Mouse (Mus musculus) spleen, adult 2 months (tissue): ENCODE data around the gene Hcrt.

Experiments used
- CTCF ChIP-seq: fragments of 200-500 bp; IDR thresholded peaks from 2 replicates; pipeline ENCODE4 v1.5.1; 2011; ENCODE audit warnings: mild to moderate bottlenecking, inconsistent platforms; ENCODE audit not compliant: insufficient read depth, insufficient read length, insufficient replicate concordance; ENCODE audit errors: extremely low read depth
- POLR2A ChIP-seq: fragments of 200-500 bp; IDR thresholded peaks from 2 replicates; pipeline ENCODE4 v1.6.1; 2011; ENCODE audit warnings: low read depth, low read length, inconsistent platforms

DNA sequence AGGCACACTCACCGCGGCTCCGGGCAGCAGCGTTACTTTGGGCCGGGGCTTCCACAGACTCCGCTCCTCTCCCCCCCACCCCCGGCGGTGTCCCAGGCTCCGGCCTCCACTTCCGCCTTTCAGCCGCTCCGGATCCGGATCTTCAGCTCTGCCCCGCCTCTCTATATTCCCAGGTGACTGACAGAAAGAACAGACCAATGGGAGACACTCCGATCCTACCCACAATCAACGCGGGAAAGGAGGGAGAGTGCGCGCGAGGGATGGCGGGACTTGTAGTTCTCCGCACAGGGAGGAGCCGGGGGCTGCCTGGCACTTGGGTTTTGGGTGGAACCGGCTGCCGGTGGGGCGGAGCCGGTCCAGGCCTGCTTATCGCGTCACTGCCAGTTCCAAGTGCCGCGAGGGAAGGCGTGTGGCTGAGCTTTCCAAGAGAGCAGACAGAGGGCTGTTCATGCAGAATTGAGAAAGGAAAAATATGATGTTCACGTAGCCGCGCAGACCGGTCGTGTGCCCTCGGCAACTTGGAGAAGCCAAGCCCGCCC is 24.6 kb downstream of the Hcrt start, which contains the start of gene Rab5c:
- TF ChIP-seq CTCF: no peak
- peak; percentile 39; the same call in 1 of the 2 replicates for TF ChIP-seq POLR2A
